Mouse (Mus musculus) bone marrow, adult 2 months (tissue): ENCODE results near the gene Bloc1s3.

Source experiments
- CTCF ChIP-seq: fragments of 200-500 bp; IDR thresholded peaks from 2 replicates; pipeline ENCODE4 v1.5.1; 2011; ENCODE audit warnings: low read length, control low read depth; ENCODE audit not compliant: control insufficient read depth, insufficient read depth
- POLR2A ChIP-seq: fragments of 200-500 bp; IDR thresholded peaks from 2 replicates; pipeline ENCODE4 v1.6.1; 2011; ENCODE audit warnings: low read depth, mild to moderate bottlenecking, control low read depth, low read length, borderline replicate concordance; ENCODE audit not compliant: control insufficient read depth

GRCm38 (mm10) chr7:19531077-19531476, 22.9 kb upstream of the Bloc1s3 start:
- TF ChIP-seq CTCF (no peak), POLR2A (no peak)
